Mouse (Mus musculus): Measurements from ENCODE around the gene Sez6.

- TF ChIP-seq CTCF (IDR thresholded peaks at IDR 0.05; ENCODE audit: low read depth, low read length) (peak; percentile 80), POLR2A (IDR thresholded peaks at IDR 0.05; ENCODE audit: extremely low read depth, insufficient read depth, low read length) (no peak)
These were observed 23.1 kb downstream of the Sez6 start for GRCm38 (mm10) chr11:77953671-77954070.

Measured in liver, adult 2 months (tissue).